Mouse (Mus musculus): ENCODE results near the gene Kcnh1. TPM values are rescaled to one million over a fixed set of nuclear protein-coding genes. Genes with fewer than 3 reads are reported as not detected.

Gene Kcnh1
- polyA plus RNA-seq, 1 experiment from 2014 or later: 0.39 TPM

GRCm38 (mm10) chr1:192277801-192278385 lies 87.3 kb downstream of the Kcnh1 start:
- WGBS (ENCODE audit: insufficient replicate concordance): 61% methylated on average over 5 of the region's 5 CpGs
- ATAC-seq (replicated peaks; ENCODE audit: insufficient number of reproducible peaks, low FRiP score, low TSS enrichment): no peak

GRCm38 (mm10) chr1:192284340-192284739 lies 93.8 kb downstream of the Kcnh1 start:
- H3K4me3 ChIP-seq (ENCODE audit: low read depth, low read length): no peak overlapping the region
- no peaks in the 10 kb centered on the region for H3K9me3 ChIP-seq (replicated peaks; ENCODE audit: control insufficient read depth, low read length)
- H3K9ac ChIP-seq (ENCODE audit: low read depth, low read length): no peak overlapping the region
- H3K4me1 ChIP-seq (ENCODE audit: control insufficient read depth, insufficient read depth, low read length): no peaks in the 10 kb centered on the region
- no peak overlapping the region for H3K4me2 ChIP-seq
- H3K27ac ChIP-seq (ENCODE audit: low read depth, low read length): no peak overlapping the region
- H3K36me3 ChIP-seq (ENCODE audit: control insufficient read depth, insufficient read depth, low read length): no peaks in the 10 kb centered on the region
- no peak for ATAC-seq (replicated peaks; ENCODE audit: insufficient number of reproducible peaks, low FRiP score, low TSS enrichment)
- H3K27me3 ChIP-seq (ENCODE audit: control insufficient read depth, insufficient read depth, low read length): no peaks in the 10 kb centered on the region
- 70% methylated on average over 3 of the region's 3 CpGs for WGBS (ENCODE audit: insufficient replicate concordance)

More at GRCm38 (mm10) chr1:192277801-192278385, 87.3 kb downstream of the Kcnh1 start:
- Histone ChIP-seq H3K27ac (ENCODE audit: low read depth, low read length) (no peak overlapping the region), H3K9ac (ENCODE audit: low read depth, low read length) (no peak overlapping the region), H3K4me2 (no peak overlapping the region), H3K9me3 (replicated peaks; ENCODE audit: control insufficient read depth, low read length) (no peaks in the 10 kb centered on the region), H3K4me3 (ENCODE audit: low read depth, low read length) (no peak overlapping the region), H3K4me1 (ENCODE audit: control insufficient read depth, insufficient read depth, low read length) (no peaks in the 10 kb centered on the region), H3K27me3 (ENCODE audit: control insufficient read depth, insufficient read depth, low read length) (no peaks in the 10 kb centered on the region), H3K36me3 (ENCODE audit: control insufficient read depth, insufficient read depth, low read length) (no peaks in the 10 kb centered on the region)

GRCm38 (mm10) chr1:192284950-192285349 lies 94.4 kb downstream of the Kcnh1 start:
- no peak for ATAC-seq (replicated peaks; ENCODE audit: insufficient number of reproducible peaks, low FRiP score, low TSS enrichment)
- 62% methylated on average over 3 of the region's 3 CpGs for WGBS (ENCODE audit: insufficient replicate concordance)
- Histone ChIP-seq H3K9me3 (replicated peaks; ENCODE audit: control insufficient read depth, low read length) (no peaks in the 10 kb centered on the region), H3K9ac (ENCODE audit: low read depth, low read length) (no peak overlapping the region), H3K27me3 (ENCODE audit: control insufficient read depth, insufficient read depth, low read length) (no peaks in the 10 kb centered on the region), H3K4me1 (ENCODE audit: control insufficient read depth, insufficient read depth, low read length) (no peaks in the 10 kb centered on the region), H3K36me3 (ENCODE audit: control insufficient read depth, insufficient read depth, low read length) (no peaks in the 10 kb centered on the region), H3K4me2 (no peak overlapping the region), H3K4me3 (ENCODE audit: low read depth, low read length) (no peak overlapping the region), H3K27ac (ENCODE audit: low read depth, low read length) (no peak overlapping the region)

GRCm38 (mm10) chr1:192288456-192288855 lies 97.9 kb downstream of the Kcnh1 start:
- Histone ChIP-seq H3K4me1 (ENCODE audit: control insufficient read depth, insufficient read depth, low read length) (no peaks in the 10 kb centered on the region), H3K4me2 (no peak overlapping the region), H3K9me3 (replicated peaks; ENCODE audit: control insufficient read depth, low read length) (no peaks in the 10 kb centered on the region), H3K4me3 (ENCODE audit: low read depth, low read length) (no peak overlapping the region), H3K27ac (ENCODE audit: low read depth, low read length) (no peak overlapping the region), H3K27me3 (ENCODE audit: control insufficient read depth, insufficient read depth, low read length) (no peaks in the 10 kb centered on the region), H3K36me3 (ENCODE audit: control insufficient read depth, insufficient read depth, low read length) (no peaks in the 10 kb centered on the region), H3K9ac (ENCODE audit: low read depth, low read length) (no peak overlapping the region)
- WGBS (ENCODE audit: insufficient replicate concordance): 81% methylated on average over 8 of the region's 8 CpGs
- no peak for ATAC-seq (replicated peaks; ENCODE audit: insufficient number of reproducible peaks, low FRiP score, low TSS enrichment)

GRCm38 (mm10) chr1:192291286-192291685 lies 100.7 kb downstream of the Kcnh1 start:
- no peak for ATAC-seq (replicated peaks; ENCODE audit: insufficient number of reproducible peaks, low FRiP score, low TSS enrichment)
- Histone ChIP-seq H3K4me1 (ENCODE audit: control insufficient read depth, insufficient read depth, low read length) (no peaks in the 10 kb centered on the region), H3K36me3 (ENCODE audit: control insufficient read depth, insufficient read depth, low read length) (no peaks in the 10 kb centered on the region), H3K4me2 (no peak overlapping the region), H3K9me3 (replicated peaks; ENCODE audit: control insufficient read depth, low read length) (no peaks in the 10 kb centered on the region), H3K27me3 (ENCODE audit: control insufficient read depth, insufficient read depth, low read length) (no peaks in the 10 kb centered on the region), H3K9ac (ENCODE audit: low read depth, low read length) (no peak overlapping the region), H3K27ac (ENCODE audit: low read depth, low read length) (no peak overlapping the region), H3K4me3 (ENCODE audit: low read depth, low read length) (no peak overlapping the region)
- 58% methylated on average over 3 of the region's 3 CpGs for WGBS (ENCODE audit: insufficient replicate concordance)

- Histone ChIP-seq H3K4me3 (ENCODE audit: low read depth, low read length) (no peak overlapping the region), H3K9me3 (replicated peaks; ENCODE audit: control insufficient read depth, low read length) (no peaks in the 10 kb centered on the region), H3K9ac (ENCODE audit: low read depth, low read length) (no peak overlapping the region), H3K36me3 (ENCODE audit: control insufficient read depth, insufficient read depth, low read length) (no peaks in the 10 kb centered on the region), H3K4me1 (ENCODE audit: control insufficient read depth, insufficient read depth, low read length) (no peaks in the 10 kb centered on the region), H3K4me2 (no peak overlapping the region), H3K27ac (ENCODE audit: low read depth, low read length) (no peak overlapping the region), H3K27me3 (ENCODE audit: control insufficient read depth, insufficient read depth, low read length) (no peaks in the 10 kb centered on the region)
- no peak for ATAC-seq (replicated peaks; ENCODE audit: insufficient number of reproducible peaks, low FRiP score, low TSS enrichment)
- 61% methylated on average over 3 of the region's 4 CpGs for WGBS (ENCODE audit: insufficient replicate concordance)
Observed at GRCm38 (mm10) chr1:192293391-192293790, 102.8 kb downstream of the Kcnh1 start.

- Histone ChIP-seq H3K4me1 (ENCODE audit: control insufficient read depth, insufficient read depth, low read length) (no peaks in the 10 kb centered on the region), H3K27me3 (ENCODE audit: control insufficient read depth, insufficient read depth, low read length) (no peaks in the 10 kb centered on the region), H3K36me3 (ENCODE audit: control insufficient read depth, insufficient read depth, low read length) (no peaks in the 10 kb centered on the region), H3K27ac (ENCODE audit: low read depth, low read length) (no peak overlapping the region), H3K9ac (ENCODE audit: low read depth, low read length) (no peak overlapping the region), H3K9me3 (replicated peaks; ENCODE audit: control insufficient read depth, low read length) (no peaks in the 10 kb centered on the region), H3K4me3 (ENCODE audit: low read depth, low read length) (no peak overlapping the region), H3K4me2 (no peak overlapping the region)
- no peak for ATAC-seq (replicated peaks; ENCODE audit: insufficient number of reproducible peaks, low FRiP score, low TSS enrichment)
- WGBS (ENCODE audit: insufficient replicate concordance): 72% methylated on average over 3 of the region's 3 CpGs
Observed at GRCm38 (mm10) chr1:192293921-192294320, 103.3 kb downstream of the Kcnh1 start.

GRCm38 (mm10) chr1:192295243-192295860 lies 104.8 kb downstream of the Kcnh1 start:
- Histone ChIP-seq H3K4me2 (no peak overlapping the region), H3K27me3 (ENCODE audit: control insufficient read depth, insufficient read depth, low read length) (no peaks in the 10 kb centered on the region), H3K4me3 (ENCODE audit: low read depth, low read length) (no peak overlapping the region), H3K4me1 (ENCODE audit: control insufficient read depth, insufficient read depth, low read length) (no peaks in the 10 kb centered on the region), H3K9me3 (replicated peaks; ENCODE audit: control insufficient read depth, low read length) (no peaks in the 10 kb centered on the region), H3K36me3 (ENCODE audit: control insufficient read depth, insufficient read depth, low read length) (no peaks in the 10 kb centered on the region), H3K27ac (ENCODE audit: low read depth, low read length) (no peak overlapping the region), H3K9ac (ENCODE audit: low read depth, low read length) (no peak overlapping the region)
- no peak for ATAC-seq (replicated peaks; ENCODE audit: insufficient number of reproducible peaks, low FRiP score, low TSS enrichment)
- WGBS (ENCODE audit: insufficient replicate concordance): 75% methylated on average over 11 of the region's 11 CpGs

GRCm38 (mm10) chr1:192295902-192296301 lies 105.3 kb downstream of the Kcnh1 start:
- H3K4me2 ChIP-seq: no peak overlapping the region
- no peaks in the 10 kb centered on the region for H3K27me3 ChIP-seq (ENCODE audit: control insufficient read depth, insufficient read depth, low read length)
- ATAC-seq (replicated peaks; ENCODE audit: insufficient number of reproducible peaks, low FRiP score, low TSS enrichment): no peak
- H3K27ac ChIP-seq (ENCODE audit: low read depth, low read length): no peak overlapping the region
- no peak overlapping the region for H3K9ac ChIP-seq (ENCODE audit: low read depth, low read length)
- H3K4me3 ChIP-seq (ENCODE audit: low read depth, low read length): no peak overlapping the region
- no peaks in the 10 kb centered on the region for H3K9me3 ChIP-seq (replicated peaks; ENCODE audit: control insufficient read depth, low read length)
- no peaks in the 10 kb centered on the region for H3K36me3 ChIP-seq (ENCODE audit: control insufficient read depth, insufficient read depth, low read length)
- no peaks in the 10 kb centered on the region for H3K4me1 ChIP-seq (ENCODE audit: control insufficient read depth, insufficient read depth, low read length)

All from heart, embryonic 11.5 days (tissue).